Mouse (Mus musculus): ENCODE measurements at regions not wholly inside any gene's neighbourhood (a gene's known extent, or its start where the extent isn't known, plus 50 kb on each side); places are given as distances from the start of the nearest gene placed in this dataset.

DNA sequence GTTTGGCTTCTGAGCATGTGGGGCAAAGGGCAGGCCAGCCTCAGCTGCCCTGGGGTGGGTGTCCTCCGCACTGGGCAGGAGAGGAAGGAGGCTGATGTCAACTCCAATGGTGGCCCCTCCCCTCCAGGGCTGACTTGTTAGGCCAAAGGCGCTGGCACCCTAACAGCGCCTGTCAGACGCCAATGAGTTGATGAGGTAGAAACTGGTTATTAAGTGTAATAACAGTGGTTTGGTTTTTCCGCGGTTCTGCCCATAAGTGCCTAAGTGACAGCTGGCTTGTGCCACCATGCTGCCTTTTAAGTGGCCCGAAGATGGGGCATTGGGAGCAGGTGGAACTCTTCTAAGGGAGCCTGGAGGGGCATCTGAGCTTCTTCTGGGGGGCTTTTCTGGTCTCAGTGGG, 74.5 kb upstream of the 4931429L15Rik start:
- TF ChIP-seq POLR2A (IDR thresholded peaks at IDR 0.05; ENCODE audit: borderline replicate concordance, insufficient read depth, low read length) (no peak), CTCF (IDR thresholded peaks at IDR 0.05; ENCODE audit: borderline replicate concordance, insufficient read depth, low read depth, low read length) (no peak)

All from cerebellum, adult 2 months (tissue).